Mouse (Mus musculus): ENCODE measurements at regions not wholly inside any gene's neighbourhood (a gene's known extent, or its start where the extent isn't known, plus 50 kb on each side); places are given as distances from the start of the nearest gene placed in this dataset.

DNA sequence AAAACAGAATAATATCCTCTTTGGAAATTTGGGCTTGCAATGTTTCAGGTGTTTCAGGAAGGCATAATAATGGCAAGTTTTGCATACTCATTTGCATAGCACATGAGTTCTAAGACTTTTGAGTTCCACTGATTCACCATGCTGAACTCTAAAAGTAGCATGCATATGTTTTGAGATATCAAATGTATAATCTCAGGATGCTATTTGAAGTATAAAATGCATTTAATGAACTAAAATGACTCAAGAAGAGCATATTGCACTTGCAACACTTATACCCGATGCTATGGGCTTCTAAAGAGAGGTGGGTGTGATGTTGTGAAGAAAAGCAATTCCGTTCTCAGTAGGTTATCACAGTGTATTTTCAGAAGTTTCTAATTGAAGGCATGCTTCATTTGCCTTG, 1930.6 kb downstream of the Grik2 start:
- intact Hi-C loops (cut with DNase I): no loop called here

More for the DNA sequence above, 1930.6 kb downstream of the Grik2 start:
- peak in 1 of 2 experiments; percentile 74 for DNase-seq (ENCODE audit: low spot score in 2 of 2)
